Mouse (Mus musculus) hindbrain, postnatal 0 days (tissue): ENCODE results near the gene Uggt1. TPM values are rescaled to one million over a fixed set of nuclear protein-coding genes. Genes with fewer than 3 reads are reported as not detected.

Experiments
- ATAC-seq: fragments of 200-750 bp; cut with Nextera tagmentation; 2 replicates; pipeline ENCODE4 v1.8.0; 2017; ENCODE audit warnings: mild to moderate bottlenecking, moderate TSS enrichment, moderate library complexity
- DNase-seq: peaks from one replicate; pipeline ENCODE4 v3.0.0-alpha.2; 2015; ENCODE audit warnings: low spot score
- H3K27ac ChIP-seq: fragments of 300-500 bp; sonication (generic); 2 replicates; pipeline ENCODE4 v1.5.1; 2014; ENCODE audit warnings: mild to moderate bottlenecking
- H3K27me3 ChIP-seq: fragments of 300-500 bp; sonication (generic); 2 replicates; pipeline ENCODE4 v1.6.1; 2014; ENCODE audit warnings: low read length, mixed read lengths; ENCODE audit not compliant: insufficient read depth
- H3K36me3 ChIP-seq: fragments of 300-500 bp; sonication (generic); 2 replicates; pipeline ENCODE4 v1.6.1; 2014; ENCODE audit warnings: low read length, mixed read lengths; ENCODE audit not compliant: insufficient read depth
- H3K4me1 ChIP-seq: fragments of 300-500 bp; sonication (generic); 2 replicates; pipeline ENCODE4 v1.6.1; 2014; ENCODE audit warnings: antibody characterized with exemption, low read length, mixed read lengths; ENCODE audit not compliant: insufficient read depth
- H3K4me2 ChIP-seq: fragments of 300-500 bp; sonication (generic); 2 replicates; pipeline ENCODE4 v1.6.1; 2014; ENCODE audit warnings: low read depth, mild to moderate bottlenecking, low read length, moderate library complexity, mixed read lengths
- H3K4me3 ChIP-seq: fragments of 300-500 bp; sonication (generic); 2 replicates; pipeline ENCODE4 v1.5.1; 2014; ENCODE audit warnings: low read length
- H3K9ac ChIP-seq: fragments of 300-500 bp; sonication (generic); replicated peaks from 2 replicates; pipeline ENCODE4 v1.6.1; 2014; ENCODE audit warnings: mild to moderate bottlenecking, low read length, moderate library complexity, mixed read lengths
- H3K9me3 ChIP-seq: fragments of 300-500 bp; sonication (generic); 2 replicates; pipeline ENCODE4 v1.6.1; 2016; ENCODE audit warnings: low read length, mixed read lengths
- CTCF ChIP-seq: IDR thresholded peaks from 2 replicates; pipeline ENCODE4 v1.5.1; 2016; ENCODE audit warnings: antibody characterized with exemption, control low read depth, low read depth
- WGBS: fragments of 180-500 bp; shearing (Covaris S2); extraction: QIAGEN DNeasy Blood & Tissue Kit; methylation state at CpG from one replicate; pipeline ENCODE4 v1.1.7; 2014; 5-methylcytosine and 5-hydroxymethylcytosine counted together
- polyA plus RNA-seq: library from polyadenylated mRNA; unstranded; fragments of >200 nt; fragmentation: Nextera tagmentation; extraction: Ambion mirVana; gene quantifications from 2 replicates; pipeline ENCODE4 v1.2.1, GENCODE M21; 2015
- total RNA-seq: library from RNA; depleted of rRNA; stranded (reverse); fragments of >200 nt; gene quantifications from 2 replicates; pipeline ENCODE4 v1.2.3, GENCODE M21; 2014

Uggt1 gene
- total and polyA plus RNA-seq, 2 experiments from 2014 or later, result 24.3 to 33.5 TPM

DNA sequence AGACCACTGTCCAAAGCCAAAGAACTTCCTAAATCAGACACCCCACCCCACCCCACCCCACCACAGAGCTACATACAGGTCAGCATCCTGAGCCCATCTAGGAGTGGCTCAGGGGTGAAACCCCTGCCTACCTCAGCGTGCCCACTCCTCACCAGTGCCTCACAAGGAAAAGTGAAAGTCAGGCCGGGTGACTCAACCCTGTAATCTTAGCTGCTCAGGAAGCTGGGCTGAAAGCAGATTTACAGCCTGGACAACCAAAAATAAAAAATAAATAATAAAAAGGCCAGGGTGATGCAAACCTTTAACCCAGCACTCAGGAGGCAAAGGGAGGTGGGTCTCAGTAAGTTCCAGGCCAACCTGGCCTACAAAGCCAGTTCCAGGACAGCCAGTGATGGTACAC, 8.7 kb downstream of the Uggt1 start:
- no peak for ATAC-seq
- peaks cover 10% of the 10 kb centered on the region; the same call in 1 of the 2 replicates for H3K36me3 ChIP-seq
- no peak for TF ChIP-seq CTCF
- 90% methylated on average over 2 of the region's 2 CpGs for WGBS
- no peak overlapping the region for H3K4me3 ChIP-seq
- H3K9me3 ChIP-seq, result no peaks in the 10 kb centered on the region
- H3K27ac ChIP-seq, result no peak overlapping the region
- no peak overlapping the region for H3K9ac ChIP-seq
- no peak overlapping the region for H3K4me2 ChIP-seq
- no peak for DNase-seq
- no peaks in the 10 kb centered on the region for H3K4me1 ChIP-seq
- no peaks in the 10 kb centered on the region for H3K27me3 ChIP-seq

DNA sequence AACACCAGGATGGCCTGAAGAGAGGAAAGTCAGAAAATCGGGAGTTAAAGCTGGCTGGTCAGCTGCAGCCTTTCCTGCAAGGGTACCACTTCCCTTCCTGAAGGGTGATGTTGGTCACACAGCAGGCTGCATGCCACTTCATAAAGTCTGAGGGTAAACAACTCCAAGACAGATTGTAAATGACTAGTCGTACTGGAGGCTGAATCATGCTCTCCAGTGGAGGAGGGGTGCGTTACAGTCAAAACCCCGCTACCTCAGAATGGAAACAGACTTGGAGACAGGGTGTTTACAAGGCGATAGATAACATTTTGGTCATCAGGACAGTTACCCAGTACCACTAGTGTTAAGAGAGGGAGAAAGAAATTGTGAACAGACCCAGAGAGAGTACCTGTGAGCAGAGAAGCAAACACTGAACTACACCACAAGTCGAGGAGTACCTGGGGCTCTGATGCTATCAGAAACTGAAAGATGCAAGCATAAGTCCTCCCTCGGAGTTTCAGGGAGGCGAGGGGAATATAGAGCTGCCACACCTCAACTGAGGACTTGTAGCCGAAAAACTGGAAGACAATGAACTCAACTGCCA, 9.4 kb downstream of the Uggt1 start:
- Histone ChIP-seq H3K27ac (no peak overlapping the region), H3K4me1 (no peaks in the 10 kb centered on the region), H3K4me2 (no peak overlapping the region), H3K27me3 (no peaks in the 10 kb centered on the region), H3K4me3 (no peak overlapping the region), H3K9me3 (no peaks in the 10 kb centered on the region), H3K9ac (no peak overlapping the region), H3K36me3 (peaks cover 10% of the 10 kb centered on the region; the same call in 1 of the 2 replicates)
- DNase-seq (no peak), ATAC-seq (no peak)
- WGBS, result 85% methylated on average over 9 of the region's 9 CpGs
- TF ChIP-seq CTCF, result no peak

GRCm38 (mm10) chr1:36233218-36233617, 11.3 kb downstream of the Uggt1 start:
- WGBS, result 91% methylated on average over 6 of the region's 6 CpGs
- H3K4me3 ChIP-seq, result no peak overlapping the region
- no peaks in the 10 kb centered on the region for H3K9me3 ChIP-seq
- H3K9ac ChIP-seq, result no peak overlapping the region
- no peak for TF ChIP-seq CTCF
- no peaks in the 10 kb centered on the region for H3K27me3 ChIP-seq
- no peaks in the 10 kb centered on the region for H3K4me1 ChIP-seq
- H3K36me3 ChIP-seq, result peaks cover 20% of the 10 kb centered on the region
- no peak overlapping the region for H3K4me2 ChIP-seq
- ATAC-seq (no peak), DNase-seq (no peak)
- H3K27ac ChIP-seq, result no peak overlapping the region

- no peak overlapping the region for H3K27ac ChIP-seq
- TF ChIP-seq CTCF, result no peak
- no peak for ATAC-seq
- no peak overlapping the region for H3K4me3 ChIP-seq
- no peaks in the 10 kb centered on the region for H3K9me3 ChIP-seq
- H3K36me3 ChIP-seq, result peaks cover 23% of the 10 kb centered on the region
- no peak overlapping the region for H3K9ac ChIP-seq
- no peak for DNase-seq
- no peaks in the 10 kb centered on the region for H3K27me3 ChIP-seq
- H3K4me1 ChIP-seq, result no peaks in the 10 kb centered on the region
- no peak overlapping the region for H3K4me2 ChIP-seq
- 85% methylated on average over 7 of the region's 7 CpGs for WGBS
Measured at GRCm38 (mm10) chr1:36230919-36231705, 13.4 kb downstream of the Uggt1 start.

DNA sequence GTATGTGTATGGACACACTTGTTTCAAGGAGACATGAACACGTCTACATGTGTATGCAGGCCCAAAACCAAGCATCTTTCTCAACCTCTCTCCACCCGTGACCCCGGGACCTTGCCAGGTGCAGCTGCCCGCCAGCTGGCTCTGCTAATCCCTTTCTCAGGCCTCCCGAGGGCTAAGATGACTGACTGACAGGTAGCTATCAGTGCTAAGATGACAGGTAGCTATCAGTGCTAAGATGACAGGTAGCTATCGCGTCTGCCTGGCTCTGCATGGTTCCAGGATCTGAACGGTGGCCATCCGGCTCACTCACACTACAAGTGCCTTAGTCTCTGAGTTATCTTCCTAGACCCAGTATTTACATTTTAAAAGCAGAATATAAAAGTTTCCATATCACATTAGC, 16.1 kb downstream of the Uggt1 start:
- Histone ChIP-seq H3K9ac (no peak overlapping the region), H3K4me3 (no peak overlapping the region), H3K27ac (no peak overlapping the region), H3K9me3 (no peaks in the 10 kb centered on the region), H3K27me3 (no peaks in the 10 kb centered on the region), H3K4me1 (no peaks in the 10 kb centered on the region), H3K36me3 (peaks cover 18% of the 10 kb centered on the region), H3K4me2 (no peak overlapping the region)
- WGBS, result 91% methylated on average over 9 of the region's 9 CpGs
- TF ChIP-seq CTCF, result no peak
- ATAC-seq (no peak), DNase-seq (no peak)

DNA sequence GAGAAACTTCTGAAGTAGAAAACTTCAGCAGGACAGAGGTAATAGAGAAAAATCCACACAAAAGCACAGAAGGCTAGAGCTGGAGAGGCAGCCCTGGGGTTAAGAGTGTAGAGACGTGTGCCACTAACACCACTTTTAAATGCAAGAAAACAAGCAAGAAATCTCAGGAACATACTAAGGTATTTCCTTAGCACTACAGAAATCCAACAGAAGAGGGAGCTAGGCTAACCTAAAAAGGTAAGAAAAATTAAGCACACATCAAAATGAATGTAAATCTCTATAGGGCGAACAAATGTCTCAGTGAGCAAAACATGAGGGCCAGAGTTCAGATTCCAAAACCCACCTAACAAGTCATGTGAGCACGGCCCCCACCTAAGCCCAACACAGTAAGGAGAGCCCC, 19.9 kb downstream of the Uggt1 start:
- 86% methylated on average over 3 of the region's 3 CpGs for WGBS
- no peak overlapping the region for H3K4me2 ChIP-seq
- DNase-seq (peak; percentile 28), ATAC-seq (no peak)
- TF ChIP-seq CTCF, result peak; percentile 50
- no peaks in the 10 kb centered on the region for H3K4me1 ChIP-seq
- H3K36me3 ChIP-seq, result peaks cover 24% of the 10 kb centered on the region
- H3K27ac ChIP-seq, result no peak overlapping the region
- no peaks in the 10 kb centered on the region for H3K27me3 ChIP-seq
- H3K9ac ChIP-seq, result no peak overlapping the region
- H3K9me3 ChIP-seq, result no peaks in the 10 kb centered on the region
- H3K4me3 ChIP-seq, result no peak overlapping the region

GRCm38 (mm10) chr1:36214324-36214723, 30.2 kb downstream of the Uggt1 start:
- DNase-seq (no peak), ATAC-seq (no peak)
- no peak overlapping the region for H3K9ac ChIP-seq
- WGBS, result 92% methylated on average over 4 of the region's 4 CpGs
- H3K9me3 ChIP-seq, result no peaks in the 10 kb centered on the region
- H3K4me1 ChIP-seq, result no peaks in the 10 kb centered on the region
- no peak overlapping the region for H3K4me2 ChIP-seq
- no peak overlapping the region for H3K4me3 ChIP-seq
- H3K36me3 ChIP-seq, result peaks cover 13% of the 10 kb centered on the region
- TF ChIP-seq CTCF, result no peak
- no peak overlapping the region for H3K27ac ChIP-seq
- no peaks in the 10 kb centered on the region for H3K27me3 ChIP-seq
